Mouse (Mus musculus): ENCODE data around the gene Dact1. TPM values are rescaled to one million over a fixed set of nuclear protein-coding genes. Genes with fewer than 3 reads are reported as not detected.

Dact1 gene
- polyA plus RNA-seq, 1 experiment from 2014 or later: 14.6 TPM

Other genes with a start within 250 kb of the Dact1 start
- gene Tomm20l, start 198.5 kb upstream of the Dact1 start, polyA plus RNA-seq (2015; fragmentation: Nextera tagmentation; extraction: Ambion mirVana): not detected in 2 replicates
- 108 and 109 TPM in 2 replicates for gene Timm9, start 173.2 kb upstream of the Dact1 start, polyA plus RNA-seq (2015; fragmentation: Nextera tagmentation; extraction: Ambion mirVana)
- 10.2 and 12.6 TPM in 2 replicates for gene 2700049A03Rik, start 173.0 kb upstream of the Dact1 start, polyA plus RNA-seq (2015; fragmentation: Nextera tagmentation; extraction: Ambion mirVana)